In genomic region chr2:36103555-36104367, GRCm38 (mm10) we compare ENCODE assay signal across 9 mouse cellular contexts. TPM values are rescaled to one million over a fixed set of nuclear protein-coding genes. Genes with fewer than 3 reads are reported as not detected.
DNase-seq lines count a peak whose midpoint lies in the region; ATAC-seq and TF ChIP-seq lines count a peak whose summit lies in the region.
"Had no signal": no experiment of that assay in that cellular context is flagged by ENCODE, and none has a peak within 500 bp of the region (broad histone marks: within the 10 kb centered on the region; RNA-seq: fewer than 3 reads in every experiment).

No protein-coding gene starts in this region.

- H3K9ac ChIP-seq in kidney, embryonic 15.5 days: 0 out of 2 replicates have a peak overlapping the region, but pooled peaks have one; percentile 17
- H3K9ac ChIP-seq in liver, embryonic 16.5 days (ENCODE audit: low read depth, low read length): no peak overlapping the region
- no peak overlapping the region for H3K9ac ChIP-seq in stomach, postnatal 0 days (ENCODE audit: low read length)
- H3K9ac ChIP-seq: liver, embryonic 14.5 days had no signal

- intact Hi-C loops in heart, postnatal 10 days (cut with DNase I): loop anchor here (2.0 to 10.0 kb wide), 4 partner anchors 23 to 171 kb away; no protein-coding TSS in a partner anchor

- peak overlapping the region; percentile 90 for H3K4me2 ChIP-seq in kidney, embryonic 15.5 days
- peak overlapping the region; percentile 53; the same call in 1 of the 2 replicates for H3K4me2 ChIP-seq in liver, embryonic 16.5 days (ENCODE audit: low read depth, low read length)
- H3K4me2 ChIP-seq in stomach, postnatal 0 days (replicated peaks; ENCODE audit: low read depth): peak overlapping the region; percentile 65

- TF ChIP-seq EP300 in stomach, postnatal 0 days (optimal IDR thresholded peaks at IDR 0.05): no peak

- ATAC-seq in kidney, embryonic 15.5 days (replicated peaks; ENCODE audit: low FRiP score): no peak
- no peak for ATAC-seq in liver, embryonic 16.5 days (ENCODE audit: low read depth)
- ATAC-seq in stomach, postnatal 0 days (ENCODE audit: low FRiP score, low TSS enrichment): no peak

- H3K27ac ChIP-seq in kidney, embryonic 15.5 days: no peak overlapping the region
- no peak overlapping the region for H3K27ac ChIP-seq in liver, embryonic 16.5 days (ENCODE audit: low read length)
- H3K27ac ChIP-seq in stomach, postnatal 0 days (replicated peaks): no peak overlapping the region
- H3K27ac ChIP-seq: liver, embryonic 14.5 days had no signal

- WGBS in kidney, embryonic 15.5 days: under 1% methylated on average over 38 of the region's 38 CpGs
- 1% methylated on average over 38 of the region's 38 CpGs for WGBS in liver, embryonic 16.5 days (ENCODE audit: insufficient replicate concordance)
- WGBS in stomach, postnatal 0 days: 4% methylated on average over 38 of the region's 38 CpGs

- H3K36me3 ChIP-seq in kidney, embryonic 15.5 days: no peaks in the 10 kb centered on the region
- H3K36me3 ChIP-seq in liver, embryonic 16.5 days (ENCODE audit: control insufficient read depth, insufficient read depth): no peaks in the 10 kb centered on the region
- no peaks in the 10 kb centered on the region for H3K36me3 ChIP-seq in stomach, postnatal 0 days (ENCODE audit: control insufficient read depth, insufficient read depth, low read length)

- peaks cover 45% of the 10 kb centered on the region for H3K4me1 ChIP-seq in kidney, embryonic 15.5 days
- H3K4me1 ChIP-seq in liver, embryonic 16.5 days (ENCODE audit: control insufficient read depth, low read depth, low read length): no peaks in the 10 kb centered on the region; the same call in none of the 2 replicates
- H3K4me1 ChIP-seq in stomach, postnatal 0 days (replicated peaks; ENCODE audit: control insufficient read depth, insufficient read depth): no peaks in the 10 kb centered on the region

- H3K9me3 ChIP-seq in kidney, embryonic 15.5 days (replicated peaks): no peaks in the 10 kb centered on the region
- H3K9me3 ChIP-seq in liver, embryonic 16.5 days (replicated peaks; ENCODE audit: control insufficient read depth, low read length): no peaks in the 10 kb centered on the region
- H3K9me3 ChIP-seq in stomach, postnatal 0 days (ENCODE audit: control insufficient read depth, low read length): no peaks in the 10 kb centered on the region

- no peak for DNase-seq in kidney, postnatal 14 days
- DNase-seq in embryo, embryonic 10 days (ENCODE audit: low spot score): peak; percentile 57
- peak; percentile 30 to 41 for DNase-seq in heart, postnatal 10 days
- DNase-seq in stomach, postnatal 0 days (ENCODE audit: low spot score): peak; percentile 18
- DNase-seq in left cerebral cortex, adult 8-10 months (ENCODE audit: low spot score in 2 of 2): no peak
- DNase-seq in thymus, postnatal 25 days: no peak

- H3K27me3 ChIP-seq in kidney, embryonic 15.5 days: peaks cover 99% of the 10 kb centered on the region
- peaks cover 97% of the 10 kb centered on the region for H3K27me3 ChIP-seq in liver, embryonic 16.5 days (ENCODE audit: control insufficient read depth, insufficient read depth, low read depth, low read length)
- H3K27me3 ChIP-seq in stomach, postnatal 0 days (ENCODE audit: control insufficient read depth, insufficient read depth, low read length): peaks cover 27% of the 10 kb centered on the region; the same call in 1 of the 2 replicates

- TF ChIP-seq CTCF in stomach, postnatal 0 days (IDR thresholded peaks at IDR 0.05; ENCODE audit: low read depth): no peak

- peak overlapping the region; percentile 53 for H3K4me3 ChIP-seq in kidney, embryonic 15.5 days (replicated peaks)
- H3K4me3 ChIP-seq in liver, embryonic 16.5 days (ENCODE audit: low read depth, low read length): peak overlapping the region; percentile 20; the same call in 1 of the 2 replicates
- H3K4me3 ChIP-seq in stomach, postnatal 0 days (ENCODE audit: low read depth, low read length): peak overlapping the region; percentile 45

RNA-seq across cellular contexts. Expression of gene Lhx6, which starts 1.4 kb away (rescaled TPM):
- 2.4 and 2.6 TPM in 2 replicates for polyA plus RNA-seq in kidney, embryonic 15.5 days (2015; fragmentation: Nextera tagmentation; extraction: Ambion mirVana)
- 10 to 100 TPM; 10.1 to 10.3 TPM for total RNA-seq in heart, postnatal 10 days (2021)
- polyA plus RNA-seq in liver, embryonic 16.5 days (2015; fragmentation: Nextera tagmentation; extraction: Ambion mirVana): 0.41 and 0.53 TPM in 2 replicates
- polyA plus RNA-seq in stomach, postnatal 0 days (2015; fragmentation: Nextera tagmentation; extraction: Ambion mirVana): 0.41 and 0.79 TPM in 2 replicates
- total RNA-seq in left cerebral cortex, adult 8-10 months (2022): 10 to 100 TPM; 15.4 to 20.3 (median 19.0) TPM

RNA-seq across cellular contexts. Expression of gene Mrrf, which starts 32.4 kb away (rescaled TPM):
- 26.7 and 28.6 TPM in 2 replicates for polyA plus RNA-seq in kidney, embryonic 15.5 days (2015; fragmentation: Nextera tagmentation; extraction: Ambion mirVana)
- total RNA-seq in heart, postnatal 10 days (2021): 10 to 100 TPM; 40.2 to 40.6 TPM
- polyA plus RNA-seq in liver, embryonic 16.5 days (2015; fragmentation: Nextera tagmentation; extraction: Ambion mirVana): 14.6 and 17.0 TPM in 2 replicates
- 19.2 and 21.0 TPM in 2 replicates for polyA plus RNA-seq in stomach, postnatal 0 days (2015; fragmentation: Nextera tagmentation; extraction: Ambion mirVana)
- total RNA-seq in left cerebral cortex, adult 8-10 months (2022): 10 to 100 TPM; 15.4 to 25.6 (median 18.5) TPM

RNA-seq across cellular contexts. Expression of gene Rbm18, which starts 32.8 kb away (rescaled TPM):
- polyA plus RNA-seq in kidney, embryonic 15.5 days (2015; fragmentation: Nextera tagmentation; extraction: Ambion mirVana): 69.3 and 71.1 TPM in 2 replicates
- total RNA-seq in heart, postnatal 10 days (2021): 10 to 100 TPM; 41.7 TPM
- polyA plus RNA-seq in liver, embryonic 16.5 days (2015; fragmentation: Nextera tagmentation; extraction: Ambion mirVana): 22.4 TPM in 2 replicates
- polyA plus RNA-seq in stomach, postnatal 0 days (2015; fragmentation: Nextera tagmentation; extraction: Ambion mirVana): 33.7 and 34.0 TPM in 2 replicates
- total RNA-seq in left cerebral cortex, adult 8-10 months (2022): 10 to 100 TPM; 42.1 to 48.2 (median 42.9) TPM

RNA-seq across cellular contexts. Expression of gene Morn5, which starts 54.5 kb away (rescaled TPM):
- polyA plus RNA-seq in kidney, embryonic 15.5 days (2015; fragmentation: Nextera tagmentation; extraction: Ambion mirVana): 0.40 and 0.91 TPM in 2 replicates
- not detected for total RNA-seq in heart, postnatal 10 days (2021)
- 0.13 TPM in 1 of 2 replicates, not detected in the other for polyA plus RNA-seq in liver, embryonic 16.5 days (2015; fragmentation: Nextera tagmentation; extraction: Ambion mirVana)
- not detected in 2 replicates for polyA plus RNA-seq in stomach, postnatal 0 days (2015; fragmentation: Nextera tagmentation; extraction: Ambion mirVana)
- total RNA-seq in left cerebral cortex, adult 8-10 months (2022): 1 to 10 TPM; 1.5 to 2.6 (median 2.1) TPM
- polyA plus RNA-seq: liver, embryonic 14.5 days had no signal

RNA-seq across cellular contexts. Expression of gene Ndufa8, which starts 54.6 kb away (rescaled TPM):
- polyA plus RNA-seq in kidney, embryonic 15.5 days (2015; fragmentation: Nextera tagmentation; extraction: Ambion mirVana): 252 and 254 TPM in 2 replicates
- 100 to 1,000 TPM; 550 to 581 TPM for total RNA-seq in heart, postnatal 10 days (2021)
- polyA plus RNA-seq in liver, embryonic 16.5 days (2015; fragmentation: Nextera tagmentation; extraction: Ambion mirVana): 128 and 134 TPM in 2 replicates
- polyA plus RNA-seq in stomach, postnatal 0 days (2015; fragmentation: Nextera tagmentation; extraction: Ambion mirVana): 237 and 242 TPM in 2 replicates
- total RNA-seq in left cerebral cortex, adult 8-10 months (2022): 100 to 1,000 TPM; 173 to 188 (median 186) TPM

Comparison
In these comparisons a context has a peak if more than half of its experiments do, and no peak if none do; other contexts are left out.
1. DNase-seq: peak in embryo, embryonic 10 days (single experiment), heart, postnatal 10 days (2 of 2) and stomach, postnatal 0 days (single experiment); none in kidney, postnatal 14 days (single experiment), left cerebral cortex, adult 8-10 months (0 of 2) and thymus, postnatal 25 days (single experiment).
2. Peak in every context shown above with its lines, with median percentiles within 50 percentile points of each other: H3K4me2 ChIP-seq and H3K4me3 ChIP-seq.